Mouse (Mus musculus): ENCODE data around the gene Pde2a. TPM values are rescaled to one million over a fixed set of nuclear protein-coding genes. Genes with fewer than 3 reads are reported as not detected.

Gene Pde2a
- polyA plus RNA-seq, 1 experiment: 49.3 TPM

- no peak overlapping the region for H3ac ChIP-seq (ENCODE audit: control insufficient read depth, insufficient read length)
- no peaks in the 10 kb centered on the region for H3K79me2 ChIP-seq (ENCODE audit: control insufficient read depth, insufficient read depth)
- no peak for TF ChIP-seq POLR2A (IDR thresholded peaks at IDR 0.05; ENCODE audit: insufficient read length, low read depth)
- H3K27me3 ChIP-seq (ENCODE audit: control insufficient read depth, insufficient read depth, insufficient read length): peaks cover 5% of the 10 kb centered on the region
- H3K4me2 ChIP-seq (ENCODE audit: low read depth): no peak overlapping the region
- peaks cover 3% of the 10 kb centered on the region for H3K36me3 ChIP-seq (ENCODE audit: control insufficient read depth, insufficient read depth)
- no peak overlapping the region for H3K4me3 ChIP-seq
Measured at GRCm38 (mm10) chr7:101503351-101503750, 81.9 kb downstream of the Pde2a start.

- H3ac ChIP-seq (ENCODE audit: control insufficient read depth, insufficient read length): no peak overlapping the region
- peaks cover 3% of the 10 kb centered on the region for H3K36me3 ChIP-seq (ENCODE audit: control insufficient read depth, insufficient read depth)
- no peak overlapping the region for H3K4me3 ChIP-seq
- H3K4me2 ChIP-seq (ENCODE audit: low read depth): no peak overlapping the region
- H3K27me3 ChIP-seq (ENCODE audit: control insufficient read depth, insufficient read depth, insufficient read length): peaks cover 5% of the 10 kb centered on the region
- TF ChIP-seq CEBPB (IDR thresholded peaks at IDR 0.05; ENCODE audit: insufficient read depth, poor library complexity, severe bottlenecking) (no peak), POLR2A (IDR thresholded peaks at IDR 0.05; ENCODE audit: insufficient read length, low read depth) (no peak), E2F4 (IDR thresholded peaks at IDR 0.05; ENCODE audit: insufficient read depth) (no peak), TCF3 (IDR thresholded peaks at IDR 0.05; ENCODE audit: insufficient read length, low read depth) (no peak), POLR2AphosphoS2 (IDR thresholded peaks at IDR 0.05; ENCODE audit: insufficient read length, low read depth) (no peak), TCF12 (IDR thresholded peaks at IDR 0.05; ENCODE audit: insufficient read depth, poor library complexity, severe bottlenecking) (no peak)
- H3K79me2 ChIP-seq (ENCODE audit: control insufficient read depth, insufficient read depth): no peaks in the 10 kb centered on the region
Measured at GRCm38 (mm10) chr7:101503803-101504202, 82.3 kb downstream of the Pde2a start.

GRCm38 (mm10) chr7:101504507-101504906 is 83.0 kb downstream of the Pde2a start:
- no peak overlapping the region for H3K4me3 ChIP-seq
- peaks cover 5% of the 10 kb centered on the region for H3K27me3 ChIP-seq (ENCODE audit: control insufficient read depth, insufficient read depth, insufficient read length)
- no peak for TF ChIP-seq CEBPB (IDR thresholded peaks at IDR 0.05; ENCODE audit: insufficient read depth, poor library complexity, severe bottlenecking)
- no peak for TF ChIP-seq TCF3 (IDR thresholded peaks at IDR 0.05; ENCODE audit: insufficient read length, low read depth)
- TF ChIP-seq TCF12 (IDR thresholded peaks at IDR 0.05; ENCODE audit: insufficient read depth, poor library complexity, severe bottlenecking): no peak
- no peak for TF ChIP-seq E2F4 (IDR thresholded peaks at IDR 0.05; ENCODE audit: insufficient read depth)
- no peak for TF ChIP-seq REST (IDR thresholded peaks at IDR 0.05; ENCODE audit: insufficient read depth, insufficient read length)
- TF ChIP-seq MYOG (IDR thresholded peaks at IDR 0.05; ENCODE audit: control insufficient read depth in 1 of 3, insufficient read depth in 1 of 3, insufficient read length in 2 of 3, low read depth in 2 of 3): no peak
- no peak for TF ChIP-seq SRF (IDR thresholded peaks at IDR 0.05; ENCODE audit: control insufficient read depth, insufficient read length, low read depth)
- no peak for TF ChIP-seq POLR2A (IDR thresholded peaks at IDR 0.05; ENCODE audit: insufficient read length, low read depth)
- no peak for TF ChIP-seq MAX (IDR thresholded peaks at IDR 0.05; ENCODE audit: low read depth)
- no peak for TF ChIP-seq USF1 (IDR thresholded peaks at IDR 0.05; ENCODE audit: low read depth)
- no peak for TF ChIP-seq MYOD1 (IDR thresholded peaks at IDR 0.05; ENCODE audit: control insufficient read depth in 1 of 3, insufficient read length in 2 of 3, low read depth in 2 of 3)
- no peak for TF ChIP-seq POLR2AphosphoS2 (IDR thresholded peaks at IDR 0.05; ENCODE audit: insufficient read length, low read depth)
- peaks cover 3% of the 10 kb centered on the region for H3K36me3 ChIP-seq (ENCODE audit: control insufficient read depth, insufficient read depth)
- H3K79me2 ChIP-seq (ENCODE audit: control insufficient read depth, insufficient read depth): no peaks in the 10 kb centered on the region
- no peak overlapping the region for H3K4me2 ChIP-seq (ENCODE audit: low read depth)
- H3ac ChIP-seq (ENCODE audit: control insufficient read depth, insufficient read length): no peak overlapping the region

GRCm38 (mm10) chr7:101509212-101509611 is 87.7 kb downstream of the Pde2a start:
- Histone ChIP-seq H3K36me3 (ENCODE audit: control insufficient read depth, insufficient read depth) (peaks cover 3% of the 10 kb centered on the region), H3K4me3 (no peak overlapping the region), H3K27me3 (ENCODE audit: control insufficient read depth, insufficient read depth, insufficient read length) (peaks cover 5% of the 10 kb centered on the region), H3K4me2 (ENCODE audit: low read depth) (no peak overlapping the region), H3ac (ENCODE audit: control insufficient read depth, insufficient read length) (no peak overlapping the region), H3K79me2 (ENCODE audit: control insufficient read depth, insufficient read depth) (no peaks in the 10 kb centered on the region)
- TF ChIP-seq MYOD1 (IDR thresholded peaks at IDR 0.05; ENCODE audit: control insufficient read depth in 1 of 3, insufficient read length in 2 of 3, low read depth in 2 of 3) (no peak), TCF3 (IDR thresholded peaks at IDR 0.05; ENCODE audit: insufficient read length, low read depth) (no peak), E2F4 (IDR thresholded peaks at IDR 0.05; ENCODE audit: insufficient read depth) (no peak), MAX (IDR thresholded peaks at IDR 0.05; ENCODE audit: low read depth) (no peak), CEBPB (IDR thresholded peaks at IDR 0.05; ENCODE audit: insufficient read depth, poor library complexity, severe bottlenecking) (no peak), POLR2AphosphoS2 (IDR thresholded peaks at IDR 0.05; ENCODE audit: insufficient read length, low read depth) (no peak), MYOG (IDR thresholded peaks at IDR 0.05; ENCODE audit: control insufficient read depth in 1 of 3, insufficient read depth in 1 of 3, insufficient read length in 2 of 3, low read depth in 2 of 3) (no peak), SRF (IDR thresholded peaks at IDR 0.05; ENCODE audit: control insufficient read depth, insufficient read length, low read depth) (no peak), REST (IDR thresholded peaks at IDR 0.05; ENCODE audit: insufficient read depth, insufficient read length) (no peak), POLR2A (IDR thresholded peaks at IDR 0.05; ENCODE audit: insufficient read length, low read depth) (no peak), TCF12 (IDR thresholded peaks at IDR 0.05; ENCODE audit: insufficient read depth, poor library complexity, severe bottlenecking) (no peak), USF1 (IDR thresholded peaks at IDR 0.05; ENCODE audit: low read depth) (no peak)

GRCm38 (mm10) chr7:101513655-101514054 is 92.2 kb downstream of the Pde2a start:
- no peak overlapping the region for H3K4me3 ChIP-seq
- no peak overlapping the region for H3K4me2 ChIP-seq (ENCODE audit: low read depth)
- no peaks in the 10 kb centered on the region for H3K27me3 ChIP-seq (ENCODE audit: control insufficient read depth, insufficient read depth, insufficient read length)
- no peaks in the 10 kb centered on the region for H3K36me3 ChIP-seq (ENCODE audit: control insufficient read depth, insufficient read depth)
- TF ChIP-seq POLR2AphosphoS2 (IDR thresholded peaks at IDR 0.05; ENCODE audit: insufficient read length, low read depth) (no peak), MYOG (IDR thresholded peaks at IDR 0.05; ENCODE audit: control insufficient read depth in 1 of 3, insufficient read depth in 1 of 3, insufficient read length in 2 of 3, low read depth in 2 of 3) (no peak), USF1 (IDR thresholded peaks at IDR 0.05; ENCODE audit: low read depth) (no peak), E2F4 (IDR thresholded peaks at IDR 0.05; ENCODE audit: insufficient read depth) (no peak), MYOD1 (IDR thresholded peaks at IDR 0.05; ENCODE audit: control insufficient read depth in 1 of 3, insufficient read length in 2 of 3, low read depth in 2 of 3) (no peak), POLR2A (IDR thresholded peaks at IDR 0.05; ENCODE audit: insufficient read length, low read depth) (no peak), CEBPB (IDR thresholded peaks at IDR 0.05; ENCODE audit: insufficient read depth, poor library complexity, severe bottlenecking) (no peak)
- no peaks in the 10 kb centered on the region for H3K79me2 ChIP-seq (ENCODE audit: control insufficient read depth, insufficient read depth)
- no peak overlapping the region for H3ac ChIP-seq (ENCODE audit: control insufficient read depth, insufficient read length)

All from myocyte (in vitro differentiated cells).